Mouse (Mus musculus): ENCODE results near the gene Btg2. TPM values are rescaled to one million over a fixed set of nuclear protein-coding genes. Genes with fewer than 3 reads are reported as not detected.

Btg2 gene
- total and polyA plus RNA-seq, 2 experiments from 2014 or later: 8.9 to 19.8 TPM

DNA sequence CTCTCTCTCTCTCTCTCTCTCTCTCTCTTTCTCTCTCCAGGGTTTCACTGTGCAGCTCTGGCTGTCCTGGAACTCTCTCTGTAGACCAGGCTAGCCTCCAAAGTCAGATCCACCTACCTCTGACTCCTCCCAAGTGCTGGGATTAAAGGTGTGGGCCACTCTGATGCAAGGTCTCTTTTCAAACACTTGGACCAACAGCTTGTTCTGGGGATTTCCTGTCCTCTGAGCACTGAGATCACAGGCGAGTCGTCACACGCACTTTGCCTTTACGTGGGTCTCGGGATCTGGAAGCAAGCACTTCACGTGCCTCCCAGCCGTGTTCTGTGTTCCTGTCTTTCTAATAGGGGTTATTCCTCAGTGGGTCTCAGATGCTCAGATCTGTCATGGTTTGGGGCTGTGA, 35.1 kb upstream of the Btg2 start:
- H3K4me1 ChIP-seq (ENCODE audit: insufficient read depth, low read length): no peaks in the 10 kb centered on the region
- 75% methylated on average over 7 of the region's 7 CpGs for WGBS
- no peak overlapping the region for H3K4me3 ChIP-seq (ENCODE audit: low read depth, low read length)
- no peak for DNase-seq (ENCODE audit: low spot score)
- H3K9ac ChIP-seq (replicated peaks; ENCODE audit: low read length, poor library complexity, severe bottlenecking): no peak overlapping the region
- no peak for ATAC-seq (ENCODE audit: low FRiP score)
- TF ChIP-seq CTCF (IDR thresholded peaks at IDR 0.05): no peak
- no peaks in the 10 kb centered on the region for H3K9me3 ChIP-seq (ENCODE audit: low read length)
- H3K36me3 ChIP-seq (ENCODE audit: insufficient read depth, low read length): no peaks in the 10 kb centered on the region
- no peak overlapping the region for H3K4me2 ChIP-seq (ENCODE audit: low read depth, low read length, poor library complexity, severe bottlenecking)
- H3K27me3 ChIP-seq (ENCODE audit: insufficient read depth, low read length): no peaks in the 10 kb centered on the region
- H3K27ac ChIP-seq (ENCODE audit: low read depth, low read length): no peak overlapping the region

DNA sequence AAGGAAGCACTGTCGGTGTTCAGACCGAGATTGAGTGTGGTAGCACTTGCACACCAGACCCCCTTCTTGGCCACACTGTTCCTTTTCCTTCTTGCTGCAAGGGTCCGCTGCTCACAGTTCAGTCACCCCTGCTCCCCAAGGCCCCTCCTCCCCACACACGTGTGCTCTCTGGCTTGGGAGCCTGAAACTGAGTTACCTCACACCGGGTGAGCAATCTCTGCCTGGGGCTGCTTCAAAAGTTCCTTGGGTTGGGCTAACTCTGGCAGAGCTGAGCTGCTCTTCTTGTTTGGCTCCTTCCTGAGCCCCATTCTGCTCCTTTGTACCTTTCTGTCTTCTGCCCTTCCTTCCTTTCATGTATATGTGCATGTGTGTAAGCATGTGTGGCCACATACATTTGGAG, 34.6 kb upstream of the Btg2 start:
- Histone ChIP-seq H3K36me3 (ENCODE audit: insufficient read depth, low read length) (no peaks in the 10 kb centered on the region), H3K4me2 (ENCODE audit: low read depth, low read length, poor library complexity, severe bottlenecking) (no peak overlapping the region), H3K27ac (ENCODE audit: low read depth, low read length) (no peak overlapping the region), H3K4me3 (ENCODE audit: low read depth, low read length) (no peak overlapping the region), H3K9ac (replicated peaks; ENCODE audit: low read length, poor library complexity, severe bottlenecking) (no peak overlapping the region), H3K4me1 (ENCODE audit: insufficient read depth, low read length) (no peaks in the 10 kb centered on the region), H3K9me3 (ENCODE audit: low read length) (no peaks in the 10 kb centered on the region), H3K27me3 (ENCODE audit: insufficient read depth, low read length) (no peaks in the 10 kb centered on the region)
- TF ChIP-seq CTCF (IDR thresholded peaks at IDR 0.05): no peak
- ATAC-seq (ENCODE audit: low FRiP score): no peak
- WGBS: 68% methylated on average over 5 of the region's 5 CpGs
- DNase-seq (ENCODE audit: low spot score): no peak

DNA sequence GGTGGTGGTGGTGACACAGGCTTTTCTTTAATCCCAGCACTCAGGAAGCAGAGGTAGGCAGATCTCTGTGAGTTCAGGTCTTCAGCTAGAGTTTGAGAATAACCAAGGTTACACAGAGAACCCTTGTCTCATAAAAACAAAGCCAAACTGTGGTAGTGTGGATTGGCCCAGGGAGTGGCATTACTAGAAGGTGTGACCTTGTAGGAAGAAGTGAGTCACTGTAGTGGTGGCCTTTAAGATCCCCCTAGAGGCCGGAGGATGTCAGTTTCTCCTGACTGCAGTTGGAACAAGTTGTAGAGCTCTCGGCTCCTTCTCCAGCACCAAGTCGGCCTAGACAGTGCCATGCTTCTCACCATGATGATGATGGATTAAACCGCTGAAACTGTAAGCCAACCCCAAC, 32.1 kb upstream of the Btg2 start, which contains the start of gene Chit1:
TSS of gene Chit1 (plus strand) at position 264 of the 400 bp plus-strand sequence.
- no peak for ATAC-seq (ENCODE audit: low FRiP score)
- H3K27me3 ChIP-seq (ENCODE audit: insufficient read depth, low read length): no peaks in the 10 kb centered on the region
- H3K4me1 ChIP-seq (ENCODE audit: insufficient read depth, low read length): no peaks in the 10 kb centered on the region
- H3K9me3 ChIP-seq (ENCODE audit: low read length): no peaks in the 10 kb centered on the region
- no peak for TF ChIP-seq CTCF (IDR thresholded peaks at IDR 0.05)
- 81% methylated on average over 4 of the region's 4 CpGs for WGBS
- H3K36me3 ChIP-seq (ENCODE audit: insufficient read depth, low read length): no peaks in the 10 kb centered on the region
- no peak within 1 kb of the TSS for H3K4me3 ChIP-seq (ENCODE audit: low read depth, low read length)
- no peak within 1 kb of the TSS for H3K9ac ChIP-seq (replicated peaks; ENCODE audit: low read length, poor library complexity, severe bottlenecking)
- H3K27ac ChIP-seq (ENCODE audit: low read depth, low read length): no peak within 1 kb of the TSS
- DNase-seq (ENCODE audit: low spot score): no peak
- no peak within 1 kb of the TSS for H3K4me2 ChIP-seq (ENCODE audit: low read depth, low read length, poor library complexity, severe bottlenecking)

DNA sequence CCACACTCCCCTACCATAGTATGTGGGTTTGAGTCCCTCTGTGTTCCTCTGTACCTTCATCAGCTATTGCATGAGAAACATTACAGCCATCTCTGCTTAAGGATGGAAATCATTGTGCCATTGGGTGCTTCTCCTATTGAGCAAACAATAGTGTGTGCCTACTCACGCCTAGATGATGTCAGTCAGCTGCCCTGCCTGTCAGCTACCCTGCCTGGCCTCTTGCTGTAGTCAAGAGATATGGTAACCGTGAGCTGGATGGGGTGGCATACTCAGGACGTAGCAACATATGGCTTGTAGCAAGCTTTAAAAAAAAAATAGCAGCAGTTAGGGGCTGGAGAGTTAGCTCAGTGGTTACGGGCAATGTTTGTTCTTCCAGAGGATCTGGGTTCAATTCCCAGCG, 31.5 kb upstream of the Btg2 start:
- ATAC-seq (ENCODE audit: low FRiP score): no peak
- Histone ChIP-seq H3K4me3 (ENCODE audit: low read depth, low read length) (no peak overlapping the region), H3K4me2 (ENCODE audit: low read depth, low read length, poor library complexity, severe bottlenecking) (no peak overlapping the region), H3K27me3 (ENCODE audit: insufficient read depth, low read length) (no peaks in the 10 kb centered on the region), H3K4me1 (ENCODE audit: insufficient read depth, low read length) (no peaks in the 10 kb centered on the region), H3K36me3 (ENCODE audit: insufficient read depth, low read length) (no peaks in the 10 kb centered on the region), H3K27ac (ENCODE audit: low read depth, low read length) (no peak overlapping the region), H3K9ac (replicated peaks; ENCODE audit: low read length, poor library complexity, severe bottlenecking) (no peak overlapping the region), H3K9me3 (ENCODE audit: low read length) (no peaks in the 10 kb centered on the region)
- 86% methylated on average over 5 of the region's 5 CpGs for WGBS
- no peak for DNase-seq (ENCODE audit: low spot score)
- no peak for TF ChIP-seq CTCF (IDR thresholded peaks at IDR 0.05)

DNA sequence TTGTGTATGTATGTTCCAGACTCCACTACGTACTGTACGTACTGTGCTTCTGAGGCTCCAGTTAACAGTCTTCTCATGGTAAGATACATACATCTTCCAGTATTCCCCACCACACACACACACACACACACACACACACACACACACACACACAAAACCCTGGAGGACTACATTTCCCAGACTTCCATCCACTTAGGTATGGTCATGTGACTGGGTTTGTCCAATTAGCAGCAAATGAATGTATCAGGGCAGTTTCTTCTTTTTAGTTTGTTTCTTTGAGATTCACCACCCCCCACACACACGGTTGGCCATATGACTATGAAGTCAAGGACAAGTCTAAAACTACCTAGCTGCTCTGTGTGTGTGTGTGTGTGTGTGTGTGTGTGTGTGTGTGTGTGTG, 31.1 kb upstream of the Btg2 start:
- TF ChIP-seq CTCF (IDR thresholded peaks at IDR 0.05): no peak
- Histone ChIP-seq H3K9ac (replicated peaks; ENCODE audit: low read length, poor library complexity, severe bottlenecking) (no peak overlapping the region), H3K27me3 (ENCODE audit: insufficient read depth, low read length) (no peaks in the 10 kb centered on the region), H3K4me2 (ENCODE audit: low read depth, low read length, poor library complexity, severe bottlenecking) (no peak overlapping the region), H3K9me3 (ENCODE audit: low read length) (no peaks in the 10 kb centered on the region), H3K4me3 (ENCODE audit: low read depth, low read length) (no peak overlapping the region), H3K36me3 (ENCODE audit: insufficient read depth, low read length) (no peaks in the 10 kb centered on the region), H3K4me1 (ENCODE audit: insufficient read depth, low read length) (no peaks in the 10 kb centered on the region), H3K27ac (ENCODE audit: low read depth, low read length) (no peak overlapping the region)
- no peak for DNase-seq (ENCODE audit: low spot score)
- WGBS: 87% methylated on average over 3 of the region's 3 CpGs
- ATAC-seq (ENCODE audit: low FRiP score): no peak

DNA sequence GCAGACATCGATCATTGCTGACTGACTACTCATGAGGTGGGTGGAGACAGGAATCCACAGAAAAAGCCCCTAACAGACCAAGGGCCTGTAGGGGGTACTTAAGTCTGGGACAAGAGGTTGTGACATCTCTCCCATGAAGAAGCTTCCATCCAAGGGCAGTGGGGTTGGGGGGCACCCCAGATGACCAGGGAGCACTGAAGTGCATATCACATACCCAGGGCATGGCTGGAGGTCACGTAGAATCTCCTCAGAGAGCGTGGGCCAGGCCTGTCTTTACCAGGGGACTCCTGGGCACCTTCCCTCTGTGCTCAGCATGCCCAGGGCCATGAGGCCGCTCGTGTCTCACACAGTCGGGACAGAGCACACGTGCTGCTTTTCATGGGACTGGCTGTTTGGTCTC, 28.9 kb upstream of the Btg2 start:
- H3K4me1 ChIP-seq (ENCODE audit: insufficient read depth, low read length): no peaks in the 10 kb centered on the region
- no peak overlapping the region for H3K27ac ChIP-seq (ENCODE audit: low read depth, low read length)
- ATAC-seq (ENCODE audit: low FRiP score) (no peak), DNase-seq (ENCODE audit: low spot score) (no peak)
- no peak overlapping the region for H3K4me2 ChIP-seq (ENCODE audit: low read depth, low read length, poor library complexity, severe bottlenecking)
- H3K9ac ChIP-seq (replicated peaks; ENCODE audit: low read length, poor library complexity, severe bottlenecking): no peak overlapping the region
- TF ChIP-seq CTCF (IDR thresholded peaks at IDR 0.05): no peak
- H3K27me3 ChIP-seq (ENCODE audit: insufficient read depth, low read length): no peaks in the 10 kb centered on the region
- 89% methylated on average over 7 of the region's 7 CpGs for WGBS
- no peaks in the 10 kb centered on the region for H3K36me3 ChIP-seq (ENCODE audit: insufficient read depth, low read length)
- H3K4me3 ChIP-seq (ENCODE audit: low read depth, low read length): no peak overlapping the region
- no peaks in the 10 kb centered on the region for H3K9me3 ChIP-seq (ENCODE audit: low read length)
